Mouse (Mus musculus): ENCODE measurements around the gene Gif.

The Gif gene

DNA sequence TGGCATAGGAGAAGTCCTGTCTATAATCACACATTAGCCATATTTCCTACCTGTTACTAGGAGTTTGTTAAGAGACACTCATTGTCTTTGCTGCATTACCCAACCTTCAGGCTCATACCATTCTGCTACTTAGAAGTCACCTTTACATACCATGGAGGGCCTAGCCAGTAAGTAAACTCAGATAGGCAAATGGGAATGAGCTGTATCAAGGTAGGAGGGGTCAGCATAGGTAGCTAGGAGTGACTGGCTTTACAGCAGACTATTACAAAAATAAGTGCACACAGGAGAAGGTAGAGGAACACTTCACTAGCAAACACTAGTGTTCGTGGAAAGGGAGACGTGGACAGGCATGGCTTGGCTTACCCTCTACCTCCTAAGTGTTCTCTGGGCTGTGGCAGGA is at the start of gene Gif:
TSS of gene Gif (plus strand) at position 257 of the 400 bp plus-strand sequence.
- DNase-seq, result no peak

DNA sequence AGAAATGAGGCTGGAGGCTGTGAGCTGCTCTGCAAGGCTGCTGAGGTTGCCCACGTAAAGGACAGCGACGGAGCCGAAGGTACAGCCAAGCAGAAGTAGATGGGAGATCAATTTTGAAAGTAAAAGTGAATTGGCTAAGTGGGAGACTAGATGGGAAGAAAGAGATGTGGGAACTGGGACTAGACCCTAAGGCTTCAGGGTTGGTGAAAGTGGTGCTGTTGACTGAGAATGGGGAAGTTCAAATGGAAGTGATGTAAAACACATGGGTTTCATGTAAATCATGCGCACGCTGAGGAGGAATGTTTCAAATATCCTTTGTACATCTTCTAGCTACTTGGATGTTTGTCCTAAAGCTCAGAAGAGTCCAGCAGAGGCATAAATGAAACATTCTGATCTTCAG is 49.0 kb upstream of the Gif start:
- DNase-seq, result no peak

DNA sequence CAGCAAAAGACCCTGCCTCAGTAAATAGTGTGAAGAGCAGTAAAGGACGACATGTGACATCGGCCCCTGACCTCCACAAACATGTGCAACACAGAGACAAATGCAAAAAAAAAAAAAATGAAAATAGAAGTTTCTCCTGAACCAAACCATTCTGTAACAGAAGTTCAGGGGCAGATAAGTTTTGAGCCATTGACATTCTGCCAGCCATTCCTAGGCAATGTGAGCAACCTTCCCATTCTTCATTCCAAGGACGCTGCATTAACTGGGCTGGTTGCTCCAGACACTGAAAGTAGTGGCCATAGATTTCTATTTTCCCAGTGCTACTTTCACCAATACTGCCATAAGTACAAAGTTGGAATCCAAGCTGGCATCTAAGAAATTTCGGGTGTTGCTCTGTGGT is 34.9 kb upstream of the Gif start:
- DNase-seq, result no peak

DNA sequence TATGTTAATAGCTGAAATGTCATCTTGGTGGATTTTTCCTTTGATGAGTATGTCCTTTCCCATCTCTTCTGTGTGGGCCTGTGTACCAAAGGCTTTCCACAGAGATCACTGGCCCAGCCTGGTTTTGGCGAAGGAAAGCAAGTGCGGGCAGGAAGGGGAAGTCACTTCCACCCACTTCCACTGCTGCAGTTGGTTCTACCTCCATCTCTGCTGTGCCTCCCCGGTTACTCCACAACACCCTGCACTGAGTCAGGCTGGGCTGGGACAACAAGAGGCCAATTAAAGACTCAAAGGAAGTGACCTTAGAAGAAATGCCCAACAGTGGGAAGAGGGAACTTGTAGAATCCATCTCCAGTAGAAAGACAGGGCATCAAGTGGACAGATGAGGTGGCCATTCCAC is 27.3 kb upstream of the Gif start:
- no peak for DNase-seq

DNA sequence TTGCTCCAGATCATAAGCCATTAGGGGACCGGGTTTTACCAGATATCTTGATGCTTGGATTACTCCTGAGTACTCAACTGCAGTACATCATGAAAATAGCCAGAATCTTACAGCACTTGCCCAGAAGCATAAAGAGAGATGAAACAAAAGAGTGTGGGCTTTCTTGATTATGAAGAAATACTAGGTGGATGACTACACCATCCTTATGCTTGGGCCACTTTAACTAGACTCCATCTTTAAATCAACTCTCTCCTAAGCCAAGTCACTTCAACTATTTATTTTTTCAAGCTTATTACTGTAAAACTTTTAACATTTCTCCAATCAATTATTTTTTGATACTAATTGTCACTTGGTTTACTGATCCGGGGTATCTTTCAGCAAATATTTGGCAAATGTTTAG is 23.5 kb upstream of the Gif start:
- DNase-seq, result no peak

DNA sequence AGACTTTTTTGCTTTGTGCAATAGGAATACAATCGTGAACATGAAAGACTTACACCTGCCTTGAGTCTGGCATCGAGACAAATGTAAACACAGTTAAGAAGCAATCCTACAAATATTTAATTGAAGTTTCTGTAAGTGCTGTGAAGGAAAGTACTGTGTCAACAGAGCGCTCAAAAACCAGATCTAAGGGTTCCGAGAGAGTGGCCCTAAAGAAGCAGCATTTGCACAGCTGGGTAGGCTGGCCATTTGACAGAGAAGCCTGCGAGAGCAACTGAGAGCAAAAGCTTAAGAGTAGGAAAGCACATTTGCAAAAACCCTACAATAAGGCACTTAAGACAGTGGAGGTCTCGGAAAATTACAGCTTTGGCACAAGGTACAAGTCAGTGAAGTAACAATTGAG is 23.1 kb upstream of the Gif start:
- DNase-seq, result no peak

DNA sequence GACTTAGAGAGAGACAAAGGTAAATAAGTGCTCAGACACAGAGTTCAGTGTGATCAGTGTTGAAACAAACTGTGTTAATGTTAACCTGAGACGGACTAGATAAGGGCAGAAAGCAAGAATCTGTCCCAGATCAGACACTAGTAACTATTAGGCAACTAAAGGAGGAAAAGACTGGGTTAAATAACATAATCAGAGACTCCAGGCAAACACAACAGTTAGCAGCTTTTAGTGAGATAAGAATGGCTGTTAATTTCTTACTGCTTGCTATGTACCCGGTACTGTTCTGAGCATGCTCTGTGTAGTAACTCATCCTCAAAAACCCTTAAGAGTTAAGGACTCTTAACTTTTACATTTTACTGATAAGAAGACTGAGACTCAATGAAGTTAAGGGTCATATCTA is 21.4 kb upstream of the Gif start:
- DNase-seq, result no peak

DNA sequence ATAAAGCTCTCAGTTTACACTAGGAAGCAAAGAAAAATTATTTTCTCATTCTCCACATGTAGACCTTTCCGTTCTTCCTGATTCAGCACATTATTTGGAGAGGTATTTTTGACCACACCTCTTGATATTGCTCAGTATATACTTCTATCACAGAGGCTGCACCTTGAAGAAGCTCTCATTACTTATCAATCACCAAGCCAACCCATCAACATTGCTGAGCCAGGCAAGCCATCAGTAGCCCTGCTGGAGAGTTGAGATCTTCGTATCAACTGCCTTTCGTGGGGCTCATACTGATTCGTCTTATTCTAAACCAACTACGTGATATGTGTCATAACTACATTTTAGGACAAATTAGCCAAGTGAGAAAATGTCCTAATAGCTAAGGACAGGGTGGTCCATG is 20.1 kb upstream of the Gif start:
- DNase-seq, result no peak

DNA sequence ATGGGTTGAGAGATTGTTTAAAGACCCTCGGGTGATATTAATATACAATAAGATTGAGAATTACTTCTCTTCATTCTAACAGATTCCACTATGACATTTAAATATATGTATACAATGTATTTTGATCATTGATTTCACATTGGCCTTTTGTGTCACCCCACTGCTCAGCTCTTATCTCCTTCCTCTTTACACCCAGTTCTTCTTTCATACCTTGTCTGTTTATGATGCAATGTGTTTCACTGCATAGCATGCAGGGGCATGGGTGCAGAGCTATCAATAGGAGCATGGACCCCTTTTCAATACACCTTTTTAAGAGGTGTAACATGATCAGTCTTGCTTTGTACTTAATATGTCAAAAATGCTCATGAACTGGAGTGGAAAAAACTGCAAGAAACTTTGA is 17.1 kb upstream of the Gif start:
- no peak for DNase-seq

DNA sequence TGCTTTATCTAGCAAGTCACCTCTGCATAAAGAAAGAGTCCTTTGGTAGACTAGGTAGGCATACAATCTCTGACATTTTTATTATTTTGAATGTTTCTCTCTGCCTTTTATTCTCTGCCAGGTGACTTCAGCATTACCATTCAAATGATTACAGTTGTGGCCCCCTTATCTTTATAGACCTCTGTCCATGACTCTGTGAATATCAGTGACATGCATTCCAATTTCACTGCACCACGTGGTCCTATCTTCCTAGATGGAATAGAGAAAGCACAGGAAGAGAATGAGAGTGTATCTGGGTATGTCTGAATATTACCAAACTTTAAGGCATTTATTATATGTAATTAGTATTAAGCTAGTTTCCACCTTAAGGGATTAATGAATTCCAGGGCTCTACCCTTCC is 10.9 kb upstream of the Gif start:
- no peak for DNase-seq

DNA sequence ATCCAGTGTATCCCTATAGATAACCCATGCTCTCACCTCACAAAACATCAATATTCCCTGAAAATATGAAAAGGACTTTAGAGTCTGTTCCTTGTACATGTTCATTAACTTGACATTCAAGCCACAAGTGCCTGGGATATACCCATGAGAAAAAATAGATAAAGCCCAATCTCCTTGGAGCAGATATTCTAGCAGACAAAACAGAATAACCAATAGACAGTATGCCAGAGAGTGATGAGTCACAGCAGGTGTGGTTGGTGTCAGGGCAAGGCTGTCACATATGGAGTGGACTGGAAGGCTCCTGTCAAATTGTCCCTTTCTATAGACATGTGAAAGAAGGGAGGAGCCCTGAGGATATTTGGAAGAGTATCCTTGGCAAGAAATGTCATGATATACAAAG is 1.7 kb upstream of the Gif start:
- DNase-seq, result no peak

DNA sequence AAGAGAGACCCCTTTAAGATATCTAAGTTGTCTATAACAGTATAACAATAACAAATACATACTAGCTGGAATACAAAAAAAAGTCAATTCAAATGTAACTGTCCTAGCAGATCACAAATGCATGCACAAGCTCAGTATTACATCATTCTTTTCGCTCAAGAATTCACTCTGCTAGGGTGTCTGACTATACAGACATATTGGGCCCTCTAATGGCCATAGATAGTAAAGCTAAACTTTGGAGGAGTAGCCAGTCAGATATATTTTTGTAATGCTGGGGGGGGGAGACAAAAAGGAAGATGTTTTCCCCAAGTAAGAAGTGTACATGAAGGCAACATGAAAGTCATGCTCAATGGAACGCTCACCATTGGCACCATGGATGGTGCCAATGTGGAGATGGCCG is 17.7 kb downstream of the Gif start:
- no peak for DNase-seq

DNA sequence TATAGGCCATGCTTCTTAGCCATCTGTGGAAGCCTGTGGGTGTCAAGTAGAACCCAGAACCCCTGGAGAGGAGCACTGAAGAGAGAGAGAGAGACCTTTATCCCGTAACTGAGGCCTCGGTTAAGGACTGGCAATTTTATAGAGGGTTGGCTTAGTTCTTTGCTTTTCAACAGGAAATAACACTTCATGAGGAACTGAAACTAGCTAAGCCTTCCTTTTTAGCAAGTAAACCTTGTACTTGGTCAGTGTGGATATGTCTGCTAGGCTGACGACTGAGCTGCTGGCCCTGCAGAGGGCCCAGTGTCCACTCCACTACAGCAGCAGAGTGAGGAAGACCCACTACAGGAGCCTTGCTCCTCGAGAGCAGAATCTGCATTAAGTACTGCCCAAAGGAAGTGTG is 19.1 kb downstream of the Gif start:
- no peak for DNase-seq

DNA sequence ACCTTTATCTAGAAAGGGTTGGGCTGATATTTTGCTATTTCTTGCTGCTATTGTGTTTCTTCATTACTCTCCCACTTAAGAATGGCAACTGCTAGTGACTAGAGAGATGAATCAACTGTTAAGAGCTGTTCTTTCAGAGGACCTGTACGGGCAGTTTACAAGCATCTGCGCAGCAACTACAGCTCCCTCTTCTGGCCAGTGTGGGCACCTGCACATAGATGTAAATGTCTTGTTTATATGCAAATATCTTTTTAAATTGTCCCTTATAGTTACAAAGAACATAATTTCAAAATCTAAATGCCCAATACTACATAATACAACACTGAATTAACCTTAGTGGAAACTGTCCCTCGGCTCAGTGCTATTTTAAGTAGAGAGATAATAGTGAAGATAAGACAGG is 20.8 kb downstream of the Gif start:
- no peak for DNase-seq

DNA sequence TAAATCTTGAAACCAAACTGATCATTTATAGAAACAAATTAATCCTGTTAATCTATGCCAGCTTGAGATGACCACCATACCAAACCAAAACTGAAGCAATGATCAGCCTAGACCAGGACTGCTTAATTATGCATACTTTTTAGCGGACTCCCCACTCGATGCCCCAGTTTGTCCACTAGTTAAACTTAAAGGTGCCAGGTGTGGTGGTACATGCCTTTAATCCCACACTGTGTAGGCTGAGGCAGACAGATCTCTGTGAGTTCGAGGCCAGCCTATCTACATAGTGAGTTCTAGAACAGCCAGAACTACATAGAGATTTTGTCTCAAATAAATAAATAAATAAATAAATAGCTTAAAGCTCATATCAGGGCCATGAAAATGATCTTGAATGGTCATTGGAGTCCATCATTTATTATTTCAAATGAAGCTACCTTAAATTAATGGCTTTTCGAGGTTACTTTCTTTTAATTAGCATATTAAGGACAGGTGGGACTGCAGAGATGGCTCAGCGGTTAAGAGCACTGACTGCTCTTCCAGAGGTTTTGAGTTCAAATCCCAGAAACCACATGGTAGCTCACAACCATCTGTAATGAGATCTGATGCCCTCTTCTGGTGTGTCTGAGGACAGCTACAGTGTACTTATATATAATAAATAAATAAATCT is 22.0 kb downstream of the Gif start:
- no peak for DNase-seq

DNA sequence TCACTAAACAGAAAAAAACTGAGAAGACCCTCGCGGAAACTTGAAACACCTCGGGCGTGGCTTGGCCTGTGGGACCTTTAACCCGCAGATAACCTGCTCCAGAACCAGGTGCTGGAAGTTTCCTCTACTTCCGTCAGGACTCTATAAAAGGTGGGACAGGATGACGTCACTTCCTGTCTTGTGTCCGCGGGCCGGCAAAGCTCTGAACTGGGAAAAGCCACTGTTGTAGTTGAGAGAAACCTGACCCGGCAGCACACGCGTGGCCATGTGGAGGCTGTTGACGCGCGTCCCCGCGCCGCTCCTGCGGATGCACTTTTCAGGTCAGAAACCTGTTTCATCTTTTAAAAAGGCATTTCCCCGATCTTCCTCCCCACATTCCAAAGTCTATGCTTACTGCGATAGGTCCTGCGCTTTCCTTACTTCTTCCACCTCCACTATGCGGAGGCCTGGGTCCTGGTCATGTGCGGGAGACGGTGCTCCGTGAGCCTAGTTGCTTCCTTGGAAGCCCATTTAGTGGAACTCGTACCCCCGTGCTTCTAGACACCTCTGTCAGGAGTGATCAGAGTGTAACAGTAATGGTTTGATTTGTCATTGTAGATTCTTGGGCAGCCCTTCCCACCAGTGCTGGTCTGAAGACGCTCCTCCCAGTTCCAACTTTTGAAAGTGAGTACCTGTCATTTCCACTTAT is 23.0 kb downstream of the Gif start, which contains the start of gene Mrpl16:
TSS of gene Mrpl16 (plus strand) at position 187 of the 688 bp plus-strand sequence.
- DNase-seq, result peak; percentile 84

DNA sequence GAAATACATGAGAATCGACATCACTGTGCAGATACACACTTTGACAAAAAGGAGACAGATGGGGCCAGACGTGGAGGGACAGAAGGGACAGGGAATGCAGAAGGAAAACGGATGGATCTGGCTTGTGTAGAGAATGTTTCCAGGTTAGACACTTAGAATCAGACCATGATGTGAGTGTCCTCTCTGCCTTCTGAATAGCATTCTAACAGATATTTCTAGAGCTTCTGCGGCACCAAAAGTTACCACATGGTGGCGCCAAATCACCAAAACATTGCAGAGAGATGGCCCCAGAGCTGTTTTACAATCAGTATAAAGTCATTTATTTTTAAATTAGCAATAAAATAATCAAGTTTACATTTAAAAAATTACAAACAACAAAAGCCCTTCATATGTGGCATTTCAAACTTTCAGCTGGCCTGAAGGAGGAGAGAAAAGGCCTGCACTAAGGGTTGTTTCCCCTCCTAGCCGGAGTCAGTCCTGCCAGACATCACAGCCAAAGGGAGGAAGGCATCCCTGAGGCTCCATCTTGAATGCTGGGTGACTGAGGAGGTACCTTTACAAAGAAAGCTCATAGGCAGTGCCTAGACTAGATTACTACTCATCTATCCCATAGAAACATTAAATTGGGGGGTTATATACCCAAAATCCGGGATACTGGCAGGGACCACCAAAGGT is 30.0 kb downstream of the Gif start:
- peak; percentile 63 for DNase-seq

DNA sequence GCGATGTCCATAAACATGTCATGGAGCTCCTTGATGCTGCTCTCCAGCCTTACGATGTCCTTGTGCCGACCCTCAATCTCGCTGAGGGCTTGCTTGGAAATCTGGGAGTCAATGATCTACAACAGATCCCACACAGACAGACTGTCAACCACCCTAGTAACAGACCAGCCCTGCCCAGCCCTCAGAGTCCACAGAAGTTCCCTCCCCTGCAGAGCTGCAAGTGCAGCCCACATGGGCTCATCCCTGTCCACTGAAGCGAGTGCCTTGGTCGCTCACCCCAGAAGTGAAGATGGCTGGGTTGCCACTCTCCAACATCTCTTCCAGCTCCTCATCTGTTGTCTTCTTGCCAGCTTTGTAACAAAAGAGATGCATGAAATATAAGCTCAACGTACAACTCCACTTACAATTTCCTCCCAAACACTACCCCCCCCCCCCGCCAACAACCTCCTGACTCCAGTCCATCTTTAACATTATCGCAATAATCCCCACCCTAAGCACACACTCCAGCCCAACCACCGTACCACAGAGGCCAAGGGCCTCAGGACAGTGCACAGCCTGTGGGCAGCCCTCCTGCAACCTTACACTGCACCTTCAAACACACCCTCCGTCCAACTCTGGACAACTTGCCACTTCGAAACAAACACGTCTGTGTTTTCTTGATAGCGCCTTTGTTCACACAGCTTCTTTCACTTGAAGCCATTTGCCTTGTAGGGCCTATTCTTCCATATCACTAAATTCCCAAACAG is 38.2 kb downstream of the Gif start:
- no peak for DNase-seq

DNA sequence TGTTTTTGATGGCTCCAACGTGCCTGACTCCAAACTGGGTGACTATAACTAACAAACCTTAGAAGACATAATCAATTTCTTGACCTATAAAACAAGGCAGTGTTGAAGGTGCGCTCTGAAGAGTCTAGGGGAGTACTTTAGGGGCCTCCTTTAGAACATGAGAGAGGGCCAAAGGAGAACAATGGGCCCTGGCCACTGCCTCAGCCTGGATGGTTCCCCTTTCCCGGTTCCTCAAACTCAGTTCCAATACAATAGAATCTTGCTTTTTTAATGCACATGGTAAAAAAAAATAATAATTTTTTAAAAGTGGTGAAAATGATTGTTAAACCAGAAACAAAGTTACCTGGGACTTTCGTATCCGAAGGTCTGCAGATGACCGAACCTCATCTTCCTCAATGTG is 40.5 kb downstream of the Gif start:
- DNase-seq, result no peak

DNA sequence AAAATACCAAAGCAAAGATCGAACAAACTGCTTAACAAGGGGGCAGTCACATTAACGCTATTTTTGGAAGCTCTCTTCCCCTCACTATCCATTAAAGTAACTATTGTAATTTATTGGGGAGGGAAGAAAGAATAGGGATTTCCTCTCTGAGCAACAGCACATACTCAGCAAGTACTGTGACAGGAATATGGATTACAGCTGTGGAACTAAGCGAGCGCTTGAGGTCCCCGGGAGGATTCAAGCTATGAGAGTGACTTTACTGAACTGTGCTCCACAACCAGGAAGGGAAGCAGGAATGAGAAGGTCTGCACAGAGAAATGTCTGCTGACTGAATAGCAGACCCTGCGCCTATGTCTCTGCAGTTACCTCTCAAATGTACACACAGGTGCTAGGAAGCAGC is 41.5 kb downstream of the Gif start:
- DNase-seq, result no peak

DNA sequence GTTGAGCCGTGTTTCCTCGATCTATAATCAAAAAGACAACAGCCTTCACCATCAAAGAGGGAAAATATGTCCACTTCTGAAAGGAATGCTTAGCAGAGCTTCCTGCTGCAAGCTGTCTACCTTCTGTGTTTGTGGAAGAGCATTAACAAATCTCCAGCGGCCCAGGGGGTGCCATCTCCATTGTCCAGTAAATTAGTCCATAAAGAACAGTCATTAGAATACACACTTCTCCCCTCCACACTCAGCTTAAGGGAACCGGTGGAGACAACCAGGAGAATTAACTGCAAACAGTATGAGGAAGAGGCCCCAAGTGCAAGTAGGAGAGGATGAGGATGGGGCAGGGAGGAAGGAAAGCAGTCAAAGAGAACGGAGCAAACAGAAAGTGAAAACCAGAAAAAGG is 44.5 kb downstream of the Gif start:
- no peak for DNase-seq

DNA sequence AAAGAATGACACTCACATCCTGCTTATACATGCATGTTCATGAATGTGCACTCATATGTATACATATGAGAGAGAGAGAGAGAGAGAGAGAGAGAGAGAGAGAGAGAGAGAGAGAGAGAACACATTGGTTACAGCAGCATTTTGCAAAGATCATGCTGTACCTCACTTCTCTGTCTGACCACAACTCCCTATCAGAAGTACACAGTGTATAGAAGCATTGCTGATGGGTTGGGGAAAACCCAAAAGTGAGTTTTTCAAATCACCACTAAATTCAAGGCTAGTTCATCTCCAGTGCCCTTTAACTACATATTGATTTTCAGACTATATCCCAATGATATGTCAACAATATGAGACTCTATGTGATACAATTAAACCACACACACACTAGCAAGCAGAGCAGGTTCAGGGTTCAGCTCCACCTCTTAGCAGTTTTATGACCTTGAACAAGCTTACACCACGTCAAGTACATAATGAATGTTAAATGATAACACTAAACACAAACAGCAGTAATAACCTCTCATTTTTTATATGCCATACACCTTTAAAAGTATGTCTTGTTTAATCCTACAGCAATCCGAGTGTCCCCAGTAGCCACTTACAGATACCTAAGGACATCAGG is 46.5 kb downstream of the Gif start:
- no peak for DNase-seq

DNA sequence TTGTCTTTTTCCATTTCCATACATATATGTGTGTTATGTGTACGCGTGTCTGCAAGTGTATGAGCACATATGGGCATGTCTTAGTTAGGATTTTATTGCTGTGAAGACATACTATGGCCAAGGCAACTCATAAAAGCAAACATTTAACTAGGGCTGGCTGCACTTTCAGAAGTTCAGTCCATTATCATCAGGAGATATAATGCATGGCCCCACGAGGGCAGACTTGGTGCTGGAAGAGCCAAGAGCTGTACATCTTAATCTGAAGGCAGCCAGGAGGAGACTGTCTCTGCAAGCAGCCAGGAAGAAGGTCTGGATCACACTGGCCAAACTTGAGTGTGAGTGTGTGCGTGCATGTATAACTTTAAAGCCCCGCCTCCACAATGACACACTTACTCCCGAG is 47.1 kb downstream of the Gif start:
- no peak for DNase-seq

Data from right cerebral cortex, postnatal 14 days (tissue).